Mouse (Mus musculus): Measurements from ENCODE around the gene Eif3g. TPM values are rescaled to one million over a fixed set of nuclear protein-coding genes. Genes with fewer than 3 reads are reported as not detected.

Gene Eif3g
- polyA plus RNA-seq (2021; fragmentation: Nextera tagmentation), result 184 and 197 TPM in 2 replicates
- long read RNA-seq, experiment 1, transcript Eif3g-201 (11 exons, 1,101 nt), result major isoform, 189 of 210 reads
- long read RNA-seq, experiment 1, partial matches to known transcripts, result 16 of 210 reads
- long read RNA-seq, experiment 1, other reads (novel, unspliced or antisense), result 5 of 210 reads
- long read RNA-seq, experiment 2, transcript Eif3g-201 (11 exons, 1,101 nt), result major isoform, 134 of 140 reads
- long read RNA-seq, experiment 2, partial matches to known transcripts, result 1 of 140 reads
- long read RNA-seq, experiment 2, other reads (novel, unspliced or antisense), result 5 of 140 reads

DNA sequence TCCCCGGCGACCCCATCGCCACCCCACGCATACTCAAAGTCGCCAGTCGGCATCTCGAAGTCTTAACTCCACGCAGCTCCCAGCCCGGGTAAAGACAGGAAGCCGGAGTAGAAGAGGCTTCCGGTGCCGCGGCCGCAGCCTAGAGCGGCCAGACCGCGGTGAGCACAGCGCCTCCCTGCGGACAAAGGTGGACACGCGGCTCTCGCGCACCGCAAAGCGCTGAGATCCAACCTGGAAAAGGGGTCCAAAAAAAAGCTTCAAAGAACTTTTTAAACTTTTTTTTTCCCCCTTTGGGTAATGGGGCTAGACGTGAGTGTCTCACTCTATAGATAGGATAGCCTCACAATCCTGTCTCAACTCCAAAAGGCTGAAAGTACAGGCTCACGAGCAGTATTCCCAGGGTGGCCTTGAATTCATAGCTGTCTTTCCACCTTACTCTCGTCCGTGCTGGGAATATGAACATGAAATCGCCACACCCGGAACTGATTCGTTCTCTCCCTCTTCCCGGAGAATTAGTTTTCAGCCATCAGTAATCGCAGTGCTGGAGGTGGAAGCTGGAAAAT, at the start of gene Eif3g:
TSS of gene Eif3g (minus strand) at position 113 of the 563 bp plus-strand sequence.

DNA sequence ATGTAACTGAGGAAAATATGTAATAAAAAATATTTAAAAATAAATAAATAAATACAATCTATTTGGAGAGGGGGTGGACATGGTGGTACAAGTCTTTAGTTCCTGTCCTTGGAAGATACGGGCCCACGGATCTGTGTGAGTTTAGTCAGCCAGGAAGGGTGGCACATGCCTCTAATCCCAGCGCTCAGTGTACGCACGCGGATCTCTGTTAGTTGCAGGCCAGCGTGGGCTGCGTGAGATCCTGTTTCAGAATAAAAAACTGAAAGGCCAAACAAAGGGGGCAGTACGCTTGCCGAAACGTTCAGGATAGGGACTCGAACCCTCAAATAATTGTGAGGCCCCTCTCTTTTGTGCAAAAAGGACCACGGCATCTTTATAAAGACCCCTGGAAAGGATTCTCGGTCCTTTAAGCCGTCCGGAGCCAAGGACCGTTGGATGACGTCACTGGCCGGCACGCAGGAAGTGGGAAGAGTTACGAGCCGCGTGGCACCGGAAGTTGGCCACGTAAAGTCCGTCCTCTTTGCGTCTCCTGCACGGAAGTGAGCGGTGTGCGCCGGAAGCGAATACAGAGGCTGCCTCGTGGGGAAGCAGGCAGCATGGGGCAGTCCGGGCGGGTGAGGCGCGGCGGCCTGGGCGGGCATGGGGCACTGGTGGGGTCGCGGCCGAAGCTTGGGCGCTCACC, 10.6 kb downstream of the Eif3g start, which contains the start of gene Ppan:
TSS of gene Ppan (plus strand) at position 472 of the 682 bp plus-strand sequence.

DNA sequence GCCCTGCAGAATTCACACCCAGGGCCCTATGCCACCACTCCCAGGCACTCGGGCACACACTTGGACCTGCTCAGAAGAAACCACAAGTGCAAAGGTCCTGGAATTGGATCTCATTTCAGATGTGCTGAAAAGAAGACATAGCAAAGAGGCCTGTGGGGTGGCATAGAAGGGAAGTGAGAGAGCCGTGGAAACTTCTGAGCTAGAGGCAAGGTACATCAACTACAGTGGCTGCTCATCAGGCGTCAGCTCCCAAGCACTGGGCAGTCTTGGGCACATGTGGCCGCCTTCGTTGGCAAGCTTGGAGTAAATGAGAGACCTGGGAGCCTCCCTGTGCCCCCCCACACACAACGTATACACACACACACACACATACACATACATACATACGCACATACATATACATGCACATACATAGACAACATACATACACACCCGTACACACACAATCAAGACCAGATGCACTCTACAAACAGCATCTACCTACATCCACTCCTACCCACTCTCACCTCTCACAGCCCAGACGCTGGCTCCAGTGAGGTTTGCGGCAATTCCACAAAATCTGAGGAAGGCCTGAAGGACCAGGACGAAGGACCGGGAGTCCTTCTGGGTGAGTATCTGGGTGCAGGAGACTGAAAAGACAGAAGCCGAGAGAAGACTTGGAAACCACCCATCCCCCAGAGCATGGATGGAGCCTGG, 19.2 kb downstream of the Eif3g start, which contains the start of gene Angptl6:
TSS of gene Angptl6 (minus strand) at position 631 of the 696 bp plus-strand sequence.

DNA sequence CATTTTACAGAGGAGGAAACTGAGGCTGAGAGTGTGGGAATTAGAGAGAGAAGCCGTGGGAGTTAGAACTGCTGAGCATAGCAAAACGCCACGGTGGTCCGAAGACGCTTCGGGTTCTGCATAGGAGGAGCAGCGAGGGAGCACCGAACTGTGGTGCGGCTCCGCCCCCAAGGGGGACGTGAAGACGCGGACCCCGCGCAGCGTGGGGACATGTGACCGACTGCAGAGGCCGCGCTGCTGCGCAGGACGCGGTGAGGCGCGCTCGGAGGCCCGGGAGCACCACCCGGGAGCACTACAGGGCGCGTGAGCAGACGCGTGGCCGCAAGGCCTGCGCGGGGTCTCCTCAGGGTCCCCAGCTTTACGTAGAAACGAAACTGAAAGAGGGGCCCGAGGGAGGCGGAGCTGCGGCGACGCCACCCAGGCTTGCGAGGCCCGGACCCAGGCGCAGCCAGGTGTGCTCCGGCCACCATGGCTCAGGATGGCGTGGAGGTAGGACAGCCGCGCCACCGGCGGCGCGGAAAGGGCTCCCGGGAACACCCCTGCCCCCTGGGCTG, 29.9 kb downstream of the Eif3g start, which contains the start of gene A230050P20Rik:
TSS of gene A230050P20Rik (plus strand) at position 195 of the 554 bp plus-strand sequence.

Small RNA genes within 50 kb of the gene (microRNA-seq; reads per million reads assigned to microRNA genes)
- 4.7 reads per million, percentile 17 among the genes with 10 or more reads in this experiment for gene Mir7081

Other genes starting within 250 kb of the Eif3g start
- 57.9 and 58.1 TPM in 2 replicates for gene Pin1, start 246.5 kb downstream of the Eif3g start, polyA plus RNA-seq (2021; fragmentation: Nextera tagmentation)
- 20.0 and 30.7 TPM in 2 replicates for gene Olfm2, start 152.3 kb downstream of the Eif3g start, polyA plus RNA-seq (2021; fragmentation: Nextera tagmentation)
- 0.05 TPM in 1 of 2 replicates, not detected in the other for gene Col5a3, start 83.6 kb downstream of the Eif3g start, polyA plus RNA-seq (2021; fragmentation: Nextera tagmentation)
- not detected in 2 replicates for gene Rdh8, start 80.1 kb downstream of the Eif3g start, polyA plus RNA-seq (2021; fragmentation: Nextera tagmentation)
- gene A230050P20Rik, start 30.0 kb downstream of the Eif3g start, polyA plus RNA-seq (2021; fragmentation: Nextera tagmentation), result 29.3 and 32.9 TPM in 2 replicates
- 20.1 and 21.8 TPM in 2 replicates for gene Angptl6, start 18.9 kb downstream of the Eif3g start, polyA plus RNA-seq (2021; fragmentation: Nextera tagmentation)
- 13.0 and 17.4 TPM in 2 replicates for gene Ppan, start 10.4 kb downstream of the Eif3g start, polyA plus RNA-seq (2021; fragmentation: Nextera tagmentation)
- gene Dnmt1, start 61.3 kb upstream of the Eif3g start, polyA plus RNA-seq (2021; fragmentation: Nextera tagmentation), result 7.4 and 8.8 TPM in 2 replicates
- gene S1pr2, start 78.2 kb upstream of the Eif3g start, polyA plus RNA-seq (2021; fragmentation: Nextera tagmentation), result 3.2 and 3.8 TPM in 2 replicates
- gene Mrpl4, start 104.1 kb upstream of the Eif3g start, polyA plus RNA-seq (2021; fragmentation: Nextera tagmentation), result 135 and 156 TPM in 2 replicates
- 1.2 and 2.0 TPM in 2 replicates for gene Icam1, start 117.4 kb upstream of the Eif3g start, polyA plus RNA-seq (2021; fragmentation: Nextera tagmentation)
- gene Icam4, start 130.8 kb upstream of the Eif3g start, polyA plus RNA-seq (2021; fragmentation: Nextera tagmentation), result 2.9 and 3.0 TPM in 2 replicates
- gene Icam5, start 133.4 kb upstream of the Eif3g start, polyA plus RNA-seq (2021; fragmentation: Nextera tagmentation), result 93.7 and 111 TPM in 2 replicates
- gene Zglp1, start 168.5 kb upstream of the Eif3g start, polyA plus RNA-seq (2021; fragmentation: Nextera tagmentation), result not detected in 2 replicates
- gene Gm49373, start 174.5 kb upstream of the Eif3g start, polyA plus RNA-seq (2021; fragmentation: Nextera tagmentation), result 0.33 and 0.50 TPM in 2 replicates
- 201 and 219 TPM in 2 replicates for gene Fdx1l, start 175.0 kb upstream of the Eif3g start, polyA plus RNA-seq (2021; fragmentation: Nextera tagmentation)
- gene Gm38431, start 193.4 kb upstream of the Eif3g start, polyA plus RNA-seq (2021; fragmentation: Nextera tagmentation), result 10.2 and 15.7 TPM in 2 replicates
- 6.2 and 7.8 TPM in 2 replicates for gene Raver1, start 193.4 kb upstream of the Eif3g start, polyA plus RNA-seq (2021; fragmentation: Nextera tagmentation)
- gene Tyk2, start 232.6 kb upstream of the Eif3g start, polyA plus RNA-seq (2021; fragmentation: Nextera tagmentation), result 2.5 and 2.8 TPM in 2 replicates